Mouse (Mus musculus): ENCODE results near the gene Ntmt1.

DNA sequence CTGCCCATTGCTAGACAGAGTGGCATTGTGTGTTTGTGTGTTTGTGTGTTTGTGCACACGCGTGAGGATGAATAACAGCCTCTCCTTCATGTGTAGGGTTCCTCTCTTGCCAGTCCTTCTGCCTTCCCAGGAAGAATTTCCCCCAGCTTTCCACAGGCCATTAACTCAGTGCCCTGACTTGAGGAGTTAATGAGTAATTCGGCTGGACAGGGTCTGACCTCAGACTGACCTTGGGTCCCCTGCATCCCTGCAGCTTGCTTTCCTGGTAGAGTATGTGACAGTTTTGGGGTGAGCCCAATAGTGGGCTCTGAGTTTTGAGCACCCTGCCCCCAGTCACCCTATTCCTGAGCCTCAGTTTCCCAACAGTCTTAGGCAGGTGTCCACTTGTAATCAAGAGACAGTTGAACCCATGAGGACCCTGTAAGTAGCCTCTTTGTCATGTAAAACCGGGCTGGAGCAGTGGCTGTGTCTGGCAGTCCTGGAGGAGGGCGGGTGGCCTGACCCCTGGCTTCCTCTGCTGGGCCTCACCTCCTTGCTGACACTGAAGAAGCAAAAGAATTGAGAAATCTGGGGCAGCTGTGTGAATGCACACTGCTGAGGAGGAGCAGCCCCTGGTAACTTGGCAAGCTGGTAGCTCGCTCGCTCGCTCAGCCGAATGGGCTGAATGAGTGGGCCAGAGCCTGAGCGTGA is 47.6 kb upstream of the Ntmt1 start:
- TF ChIP-seq POLR2A (IDR thresholded peaks at IDR 0.05; ENCODE audit: insufficient read length, low read depth) (no peak), TCF12 (IDR thresholded peaks at IDR 0.05; ENCODE audit: insufficient read depth, poor library complexity, severe bottlenecking) (no peak), TCF3 (IDR thresholded peaks at IDR 0.05; ENCODE audit: insufficient read length, low read depth) (no peak), POLR2AphosphoS2 (IDR thresholded peaks at IDR 0.05; ENCODE audit: insufficient read length, low read depth) (no peak), CEBPB (IDR thresholded peaks at IDR 0.05; ENCODE audit: insufficient read depth, poor library complexity, severe bottlenecking) (no peak), MAX (IDR thresholded peaks at IDR 0.05; ENCODE audit: low read depth) (no peak), MYOD1 (IDR thresholded peaks at IDR 0.05; ENCODE audit: control insufficient read depth in 1 of 3, insufficient read length in 2 of 3, low read depth in 2 of 3) (no peak), E2F4 (IDR thresholded peaks at IDR 0.05; ENCODE audit: insufficient read depth) (no peak), MYOG (IDR thresholded peaks at IDR 0.05; ENCODE audit: control insufficient read depth in 1 of 3, insufficient read depth in 1 of 3, insufficient read length in 2 of 3, low read depth in 2 of 3) (no peak), SRF (IDR thresholded peaks at IDR 0.05; ENCODE audit: control insufficient read depth, insufficient read length, low read depth) (no peak), USF1 (IDR thresholded peaks at IDR 0.05; ENCODE audit: low read depth) (no peak), REST (IDR thresholded peaks at IDR 0.05; ENCODE audit: insufficient read depth, insufficient read length) (no peak)
